Mouse (Mus musculus): Measurements from ENCODE around the gene Gm49361.
A peak's percentile ranks its signal among the peaks of the same experiment; 100 is the strongest.
"Not testable (repeated sequence)": the region's sequence is repeated elsewhere in the genome, so short reads cannot be mapped to it uniquely, and the experiment has no call there.

The Gm49361 gene

GRCm38 (mm10) chr14:57694246-57694645 is 51.7 kb downstream of the Gm49361 start:
- ATAC-seq (ENCODE audit: insufficient number of reproducible peaks, low FRiP score, low TSS enrichment): no peak

DNA sequence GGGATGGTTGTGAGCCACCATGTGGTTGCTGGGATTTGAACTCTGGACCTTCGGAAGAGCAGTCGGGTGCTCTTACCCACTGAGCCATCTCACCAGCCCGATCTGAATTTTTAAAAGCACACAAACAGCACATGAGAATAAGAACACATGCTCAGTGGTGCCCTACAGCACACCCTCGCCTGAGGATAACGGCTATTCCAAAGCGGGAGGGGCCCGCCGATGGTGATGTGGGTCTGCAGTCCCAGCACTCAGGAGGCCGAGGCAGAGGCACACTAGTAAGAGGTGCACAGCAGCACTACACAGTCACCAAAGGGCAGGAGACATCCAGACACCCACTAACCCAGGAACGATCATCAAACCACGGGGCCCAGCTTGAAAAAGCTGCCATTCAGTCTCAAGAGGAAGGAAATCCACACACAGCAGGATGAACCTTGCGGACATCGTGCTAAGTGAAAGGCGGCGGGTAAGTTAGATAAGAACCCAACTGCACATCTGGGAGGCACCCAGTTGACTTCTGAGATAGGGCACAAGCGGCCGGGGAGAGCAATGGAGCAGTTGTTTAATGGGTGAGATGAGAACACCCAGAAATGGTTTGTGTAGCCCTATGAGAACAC is 53.3 kb downstream of the Gm49361 start:
- no peak for ATAC-seq (ENCODE audit: insufficient number of reproducible peaks, low FRiP score, low TSS enrichment)

GRCm38 (mm10) chr14:57691316-57691715 is 54.6 kb downstream of the Gm49361 start:
- no peak for ATAC-seq (ENCODE audit: insufficient number of reproducible peaks, low FRiP score, low TSS enrichment)

DNA sequence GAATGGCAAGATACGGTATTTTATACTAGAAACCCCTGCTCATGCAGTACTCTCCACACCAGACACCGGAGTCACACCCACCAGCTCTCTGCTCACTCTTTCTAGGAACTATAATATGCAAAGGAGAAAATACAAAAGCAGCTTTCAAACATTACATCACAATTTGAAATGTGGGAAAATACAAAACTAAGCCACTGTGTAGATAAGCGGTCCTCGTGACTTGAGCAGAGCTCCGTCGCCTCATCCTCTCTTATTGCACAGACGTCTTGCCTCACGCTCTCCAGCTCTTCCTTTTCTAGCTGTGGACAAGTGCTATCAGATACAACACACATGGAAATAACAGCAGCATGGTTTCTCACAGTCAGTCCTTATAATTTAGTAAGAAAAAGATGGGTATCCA is 55.2 kb downstream of the Gm49361 start:
- ATAC-seq (ENCODE audit: insufficient number of reproducible peaks, low FRiP score, low TSS enrichment): no peak

- ATAC-seq (ENCODE audit: insufficient number of reproducible peaks, low FRiP score, low TSS enrichment): not testable (repeated sequence)
These were observed 57.8 kb downstream of the Gm49361 start for GRCm38 (mm10) chr14:57688066-57688465.

DNA sequence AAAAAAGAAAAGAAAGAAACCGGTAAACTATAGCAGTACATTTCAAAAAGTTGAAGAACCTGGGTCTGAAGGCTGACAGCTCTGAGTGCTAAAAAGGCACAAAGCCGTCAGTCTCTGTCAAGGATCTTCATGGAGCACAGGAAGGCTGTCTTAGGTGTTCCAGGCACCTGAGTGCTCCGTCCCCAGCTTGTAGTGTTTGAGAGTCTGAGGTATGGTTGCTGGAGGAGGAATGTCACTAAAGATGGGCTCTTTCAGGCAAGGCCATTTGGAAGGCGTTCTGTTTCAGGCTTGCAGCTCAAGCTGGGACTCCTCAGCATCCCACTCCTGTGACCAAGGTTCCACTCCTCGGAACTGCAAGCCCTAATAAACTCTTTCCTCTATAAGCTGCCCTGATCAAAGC is 58.5 kb downstream of the Gm49361 start:
- ATAC-seq (ENCODE audit: insufficient number of reproducible peaks, low FRiP score, low TSS enrichment): no peak

GRCm38 (mm10) chr14:57686647-57687046 is 59.3 kb downstream of the Gm49361 start:
- no peak for ATAC-seq (ENCODE audit: insufficient number of reproducible peaks, low FRiP score, low TSS enrichment)

DNA sequence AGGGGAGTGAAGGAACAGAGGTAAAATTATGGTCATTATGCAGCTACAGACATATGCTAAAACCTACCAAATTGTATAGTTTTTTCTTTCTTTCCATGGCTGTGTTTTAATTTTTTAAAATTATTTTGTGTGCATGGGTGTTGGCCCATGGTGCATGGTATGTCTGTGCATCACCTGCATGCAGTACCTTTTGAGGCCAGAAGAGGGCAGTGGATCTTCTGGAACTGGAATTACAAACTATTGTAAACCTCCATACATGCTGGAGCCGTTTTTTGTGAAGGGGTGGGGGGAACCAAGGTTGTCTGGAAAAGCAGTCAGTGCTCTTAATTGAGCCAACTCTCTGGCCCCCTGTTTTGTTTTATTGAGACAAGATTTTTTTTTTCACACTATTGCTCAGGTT is 61.3 kb downstream of the Gm49361 start:
- ATAC-seq (ENCODE audit: insufficient number of reproducible peaks, low FRiP score, low TSS enrichment): no peak

DNA sequence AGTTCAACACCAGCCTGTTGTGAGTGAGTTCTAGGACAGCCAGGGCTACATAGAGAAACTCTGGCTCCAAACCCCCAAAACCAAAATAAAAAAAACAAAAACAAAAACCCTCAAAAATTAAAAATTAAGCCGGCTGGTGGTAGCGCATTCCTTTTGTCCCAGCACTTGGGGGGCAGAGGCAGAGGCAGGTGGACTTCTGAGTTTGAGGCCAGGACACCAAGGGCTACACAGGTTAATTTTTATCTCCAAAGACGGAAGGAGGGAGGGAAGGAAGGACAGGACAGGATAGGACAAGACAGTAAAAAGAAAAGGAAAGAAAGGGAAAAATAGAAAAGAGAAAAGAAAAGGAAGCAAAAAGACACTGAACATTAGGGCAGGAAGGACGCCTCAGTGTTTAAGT is 63.2 kb downstream of the Gm49361 start:
- no peak for ATAC-seq (ENCODE audit: insufficient number of reproducible peaks, low FRiP score, low TSS enrichment)

DNA sequence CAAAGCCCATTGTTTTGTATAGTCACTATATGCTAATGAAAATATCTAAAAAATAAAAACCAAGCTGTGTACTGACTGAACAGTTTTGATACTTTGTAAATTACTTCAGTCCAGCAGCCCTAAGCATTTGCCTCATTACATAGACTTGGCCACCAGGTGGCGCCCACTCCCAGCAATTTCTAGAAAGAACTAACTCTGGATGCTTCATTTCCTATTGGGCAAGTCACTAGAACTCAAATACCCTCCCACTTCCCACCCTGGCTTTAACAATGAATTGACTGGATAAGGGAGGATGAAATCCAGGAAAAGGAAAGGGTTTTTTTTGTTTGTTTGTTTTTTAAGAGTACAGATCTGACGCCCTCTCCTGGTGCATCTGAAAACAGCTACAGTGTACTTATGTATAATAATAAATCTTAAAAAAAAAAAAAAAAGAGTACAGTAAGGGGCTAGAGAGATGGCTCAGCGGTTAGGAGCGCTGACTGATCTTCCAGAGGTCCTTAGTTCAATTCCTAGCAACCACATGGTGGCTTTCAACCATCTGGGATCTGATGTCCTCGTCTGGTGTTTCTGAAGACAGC is 65.9 kb downstream of the Gm49361 start:
- peak; percentile 64 for ATAC-seq (ENCODE audit: insufficient number of reproducible peaks, low FRiP score, low TSS enrichment)

DNA sequence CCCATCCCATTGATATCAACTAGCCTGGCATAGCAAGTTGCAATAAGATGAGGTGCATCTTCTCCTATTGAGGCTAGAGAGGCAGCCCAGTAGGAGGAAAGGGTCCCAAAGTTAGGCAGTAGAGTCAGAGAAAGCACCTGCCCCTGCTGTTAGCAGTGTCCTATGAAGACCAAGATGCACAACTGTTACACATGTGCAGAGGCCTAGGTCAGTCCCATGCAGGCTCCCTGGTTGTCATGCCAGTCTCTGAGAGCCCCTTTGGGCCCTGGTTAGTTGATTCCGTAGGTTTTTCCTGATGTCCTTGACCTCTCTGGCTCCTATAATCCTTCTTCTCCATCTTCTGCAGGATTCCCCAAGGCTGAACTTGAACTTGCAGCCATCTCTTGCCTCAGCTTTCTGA is 66.4 kb downstream of the Gm49361 start:
- no peak for ATAC-seq (ENCODE audit: insufficient number of reproducible peaks, low FRiP score, low TSS enrichment)

GRCm38 (mm10) chr14:57675481-57675880 is 70.4 kb downstream of the Gm49361 start:
- no peak for ATAC-seq (ENCODE audit: insufficient number of reproducible peaks, low FRiP score, low TSS enrichment)

- no peak for ATAC-seq (ENCODE audit: insufficient number of reproducible peaks, low FRiP score, low TSS enrichment)
These were observed 80.3 kb downstream of the Gm49361 start for GRCm38 (mm10) chr14:57665628-57665950.

- ATAC-seq (ENCODE audit: insufficient number of reproducible peaks, low FRiP score, low TSS enrichment): peak; percentile 90
These were observed 80.9 kb downstream of the Gm49361 start, which contains the start of gene Xpo4 for GRCm38 (mm10) chr14:57664822-57665627. Gene Xpo4 (minus strand): TSS chr14:57665430.

GRCm38 (mm10) chr14:57664311-57664821 is 81.5 kb downstream of the Gm49361 start:
- peak; percentile 67 for ATAC-seq (ENCODE audit: insufficient number of reproducible peaks, low FRiP score, low TSS enrichment)

GRCm38 (mm10) chr14:57663630-57664029 is 82.3 kb downstream of the Gm49361 start:
- ATAC-seq (ENCODE audit: insufficient number of reproducible peaks, low FRiP score, low TSS enrichment): no peak

DNA sequence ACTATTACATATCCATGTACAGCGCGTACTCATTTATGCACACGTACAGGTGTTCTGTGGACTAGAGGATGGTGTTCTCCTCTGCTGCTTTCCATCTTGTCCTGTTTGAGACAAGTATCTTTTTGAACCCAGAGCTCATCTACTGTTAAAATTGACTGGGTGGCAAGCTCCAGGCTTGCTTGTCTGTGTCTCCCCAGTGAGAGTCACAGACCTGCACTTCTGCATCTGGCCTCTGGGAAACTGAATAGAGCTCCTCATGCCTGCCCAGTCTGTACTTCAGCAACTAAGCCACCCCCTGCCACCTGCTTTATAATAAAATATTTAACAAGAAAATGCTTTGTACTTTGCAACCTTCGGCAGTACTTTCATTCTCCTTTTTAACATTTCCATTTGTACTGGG is 87.6 kb downstream of the Gm49361 start:
- no peak for ATAC-seq (ENCODE audit: insufficient number of reproducible peaks, low FRiP score, low TSS enrichment)

DNA sequence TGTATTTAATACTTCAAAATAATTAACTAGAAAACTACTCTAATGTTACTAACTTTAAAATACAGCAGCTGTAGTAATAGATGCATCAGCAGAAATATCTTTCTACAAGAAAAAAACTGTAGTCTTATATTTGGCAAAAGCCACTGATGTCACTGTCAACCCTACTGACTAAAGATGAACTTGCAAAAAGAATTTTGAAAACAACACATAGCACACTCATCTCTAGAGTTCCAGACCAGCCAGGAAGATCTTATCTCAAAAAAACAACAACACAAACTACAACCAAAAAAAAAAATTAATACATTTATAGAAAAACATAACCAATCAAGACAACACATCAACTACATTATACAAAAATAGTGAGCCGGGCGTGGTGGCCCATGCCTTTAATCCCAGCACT is 88.4 kb downstream of the Gm49361 start:
- ATAC-seq (ENCODE audit: insufficient number of reproducible peaks, low FRiP score, low TSS enrichment): no peak

GRCm38 (mm10) chr14:57656519-57656918 is 89.4 kb downstream of the Gm49361 start:
- not testable (repeated sequence) for ATAC-seq (ENCODE audit: insufficient number of reproducible peaks, low FRiP score, low TSS enrichment)

- no peak for ATAC-seq (ENCODE audit: insufficient number of reproducible peaks, low FRiP score, low TSS enrichment)
These were observed 96.4 kb downstream of the Gm49361 start for GRCm38 (mm10) chr14:57649501-57649900.

GRCm38 (mm10) chr14:57646155-57646554 is 99.7 kb downstream of the Gm49361 start:
- ATAC-seq (ENCODE audit: insufficient number of reproducible peaks, low FRiP score, low TSS enrichment): no peak
